Mouse (Mus musculus): ENCODE results near the gene Ccdc9b.

- TF ChIP-seq CTCF (IDR thresholded peaks at IDR 0.05; ENCODE audit: control insufficient read depth, insufficient read depth, insufficient replicate concordance, low read depth, low read length) (no peak), POLR2A (IDR thresholded peaks at IDR 0.05; ENCODE audit: control insufficient read depth, low read depth, low read length) (no peak)
These were observed 16.6 kb upstream of the Ccdc9b start for GRCm38 (mm10) chr2:118779065-118779464.

Data from testis, adult 2 months (tissue).